Mouse (Mus musculus): ENCODE measurements at regions not wholly inside any gene's neighbourhood (a gene's known extent, or its start where the extent isn't known, plus 50 kb on each side); places are given as distances from the start of the nearest gene placed in this dataset.

DNA sequence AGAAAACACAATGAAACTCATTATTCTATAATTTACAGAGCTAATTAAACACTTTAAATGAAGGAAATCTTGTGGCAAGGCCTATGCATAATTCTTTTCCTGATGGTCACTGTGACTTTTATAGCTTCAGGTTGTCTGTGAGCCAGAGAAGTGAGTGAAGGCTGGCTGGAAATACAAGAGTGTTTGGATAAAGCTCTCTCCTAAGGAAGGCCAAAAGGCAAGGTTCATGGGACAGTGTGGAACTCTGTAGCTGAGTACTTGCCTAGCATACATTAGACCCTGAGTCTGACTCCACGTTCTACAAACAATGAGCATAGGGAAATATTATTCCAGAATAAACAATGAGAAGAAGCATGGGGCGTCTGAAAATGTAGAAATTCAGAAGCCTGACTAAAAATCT is 159.9 kb upstream of the Trp63 start:
- TF ChIP-seq CTCF (IDR thresholded peaks at IDR 0.05; ENCODE audit: insufficient read depth, low read length): no peak
- no peak for TF ChIP-seq POLR2A (IDR thresholded peaks at IDR 0.05; ENCODE audit: borderline replicate concordance, extremely low read depth, low read depth, low read length)

Measured in lung, adult 2 months (tissue).